Mouse (Mus musculus) CH12.LX (cell line): Measurements from ENCODE around the gene Fxyd2. TPM values are rescaled to one million over a fixed set of nuclear protein-coding genes. Genes with fewer than 3 reads are reported as not detected.

Experiments
- DNase-seq: peaks from one replicate; pipeline ENCODE4 v3.0.0-alpha.2; 2013; ENCODE audit errors: extremely low read depth
- H3K27ac ChIP-seq: 2 replicates; pipeline ENCODE4 v1.5.1; 2012; ENCODE audit warnings: low read depth, mild to moderate bottlenecking, control low read depth, moderate library complexity; ENCODE audit not compliant: insufficient read depth
- H3K27me3 ChIP-seq: replicated peaks from 2 replicates; pipeline ENCODE3; 2012; ENCODE audit warnings: inconsistent platforms
- H3K36me3 ChIP-seq, 2 experiments: replicated peaks in 1 of 2; 2 replicates each; pipeline versions ENCODE3 to v1.6.1; 2012; ENCODE audit warnings: inconsistent platforms in 1 of 2, low read length in 1 of 2, mild to moderate bottlenecking in 1 of 2, mixed read lengths in 1 of 2, moderate library complexity in 1 of 2; ENCODE audit not compliant: control insufficient read depth in 1 of 2, insufficient read depth in 1 of 2
- H3K4me1 ChIP-seq, 2 experiments: 2 replicates each; pipeline ENCODE4 v1.6.1; 2012; ENCODE audit warnings: inconsistent platforms in 1 of 2, moderate library complexity in 1 of 2; ENCODE audit not compliant: insufficient read depth in 2 of 2, control insufficient read depth in 1 of 2
- H3K4me2 ChIP-seq: 2 replicates; pipeline ENCODE4 v1.6.1; 2012; ENCODE audit warnings: low read depth, mild to moderate bottlenecking, control low read depth; ENCODE audit not compliant: poor library complexity, insufficient read depth, severe bottlenecking
- H3K4me3 ChIP-seq, 3 experiments: fragments of 150-350 bp in 1 of 3; sonication (generic) in 1 of 3; replicated peaks in 1 of 3; 2 replicates each; pipeline versions ENCODE3 to v1.5.1; 2011 to 2012; ENCODE audit warnings: low read depth in 2 of 3, low read length in 2 of 3, mild to moderate bottlenecking in 2 of 3, moderate library complexity in 2 of 3, control low read depth in 1 of 3, improper control_type of control experiment in 1 of 3, inconsistent platforms in 1 of 3, mixed read lengths in 1 of 3; ENCODE audit not compliant: poor library complexity in 1 of 3
- H3K79me2 ChIP-seq: replicated peaks from 2 replicates; pipeline ENCODE4 v1.6.1; 2012; ENCODE audit warnings: mild to moderate bottlenecking, moderate library complexity; ENCODE audit not compliant: control insufficient read depth, poor library complexity, insufficient read depth, severe bottlenecking; ENCODE audit errors: extremely low read depth
- H3K9ac ChIP-seq: 2 replicates; pipeline ENCODE4 v1.6.1; 2012; ENCODE audit warnings: low read depth, mild to moderate bottlenecking, control low read depth, moderate library complexity; ENCODE audit not compliant: insufficient read depth
- H3K9me3 ChIP-seq: replicated peaks from 2 replicates; pipeline ENCODE3; 2012; ENCODE audit warnings: low read length, inconsistent platforms, mixed read lengths
- BHLHE40 ChIP-seq: IDR thresholded peaks from 2 replicates; pipeline ENCODE4 v1.6.1; 2011; ENCODE audit warnings: mild to moderate bottlenecking, low read depth, low read length, improper control_type of control experiment
- CHD2 ChIP-seq: IDR thresholded peaks from 2 replicates; pipeline ENCODE4 v1.6.1; 2011; ENCODE audit warnings: low read length, improper control_type of control experiment
- CTCF ChIP-seq, 2 experiments: IDR thresholded peaks in 1 of 2; conservative IDR thresholded peaks in 1 of 2; 2 replicates each; pipeline ENCODE4 v1.5.1; 2011 to 2012; ENCODE audit warnings: low read depth in 2 of 2, low read length in 2 of 2, improper control_type of control experiment in 1 of 2, inconsistent platforms in 1 of 2, mild to moderate bottlenecking in 1 of 2, moderate library complexity in 1 of 2
- EP300 ChIP-seq: IDR thresholded peaks from 2 replicates; pipeline ENCODE4 v1.6.1; 2011; ENCODE audit warnings: low read length, improper control_type of control experiment
- ETS1 ChIP-seq: conservative IDR thresholded peaks from 2 replicates; pipeline ENCODE4 v1.6.1; 2012; ENCODE audit warnings: low read depth, mild to moderate bottlenecking, inconsistent platforms, low read length, improper control_type of control experiment, moderate library complexity
- HCFC1 ChIP-seq: IDR thresholded peaks from 2 replicates; pipeline ENCODE4 v1.6.1; 2012; ENCODE audit warnings: low read depth, mild to moderate bottlenecking, inconsistent platforms, low read length, improper control_type of control experiment
- IRF4 ChIP-seq: IDR thresholded peaks from 2 replicates; pipeline ENCODE4 v1.6.1; 2014; ENCODE audit warnings: low read depth, mild to moderate bottlenecking, inconsistent platforms, low read length, improper control_type of control experiment
- JUND ChIP-seq: conservative IDR thresholded peaks from 2 replicates; pipeline ENCODE4 v1.6.1; 2011; ENCODE audit warnings: low read depth, low read length, improper control_type of control experiment
- KAT2A ChIP-seq: IDR thresholded peaks from 2 replicates; pipeline ENCODE4 v1.6.1; 2012; ENCODE audit warnings: low read length, improper control_type of control experiment, inconsistent platforms; ENCODE audit not compliant: insufficient replicate concordance
- MAX ChIP-seq: IDR thresholded peaks from 2 replicates; pipeline ENCODE4 v1.6.1; 2011; ENCODE audit warnings: low read length, improper control_type of control experiment
- MEF2A ChIP-seq: IDR thresholded peaks from 2 replicates; pipeline ENCODE4 v1.6.1; 2014; ENCODE audit warnings: low read depth, mild to moderate bottlenecking, inconsistent platforms, low read length, improper control_type of control experiment, borderline replicate concordance
- MYC ChIP-seq: IDR thresholded peaks from 2 replicates; pipeline ENCODE4 v1.6.1; 2011; ENCODE audit warnings: low read depth, mild to moderate bottlenecking, improper control_type of control experiment, low read length
- NELFE ChIP-seq: IDR thresholded peaks from 2 replicates; pipeline ENCODE4 v1.6.1; 2011; ENCODE audit warnings: low read depth, low read length, improper control_type of control experiment
- NRF1 ChIP-seq: IDR thresholded peaks from 2 replicates; pipeline ENCODE4 v1.6.1; 2014; ENCODE audit warnings: low read depth, mild to moderate bottlenecking, inconsistent platforms, low read length, improper control_type of control experiment, moderate library complexity
- POLR2A ChIP-seq: IDR thresholded peaks from 2 replicates; pipeline ENCODE4 v1.6.1; 2011; ENCODE audit warnings: low read depth, mild to moderate bottlenecking, improper control_type of control experiment, low read length
- POLR2AphosphoS2 ChIP-seq: IDR thresholded peaks from 2 replicates; pipeline ENCODE4 v1.6.1; 2011; ENCODE audit warnings: low read depth, low read length, improper control_type of control experiment
- RAD21 ChIP-seq: IDR thresholded peaks from 2 replicates; pipeline ENCODE4 v1.6.1; 2011; ENCODE audit warnings: low read depth, mild to moderate bottlenecking, low read length, improper control_type of control experiment, moderate library complexity
- SMC3 ChIP-seq: IDR thresholded peaks from 2 replicates; pipeline ENCODE4 v1.6.1; 2011; ENCODE audit warnings: low read depth, low read length, improper control_type of control experiment
- TBP ChIP-seq: conservative IDR thresholded peaks from 2 replicates; pipeline ENCODE4 v1.6.1; 2011; ENCODE audit warnings: low read depth, low read length, improper control_type of control experiment
- TCF12 ChIP-seq: IDR thresholded peaks from 2 replicates; pipeline ENCODE4 v1.6.1; 2014; ENCODE audit warnings: low read depth, mild to moderate bottlenecking, inconsistent platforms, low read length, improper control_type of control experiment
- UBTF ChIP-seq: IDR thresholded peaks from 2 replicates; pipeline ENCODE4 v1.6.1; 2012; ENCODE audit warnings: low read depth, mild to moderate bottlenecking, inconsistent platforms, low read length, improper control_type of control experiment, moderate library complexity
- ZC3H11A ChIP-seq: IDR thresholded peaks from 2 replicates; pipeline ENCODE4 v1.6.1; 2012; ENCODE audit warnings: low read depth, mild to moderate bottlenecking, inconsistent platforms, low read length, improper control_type of control experiment
- dilution Hi-C: fragments of 300-500 bp; cut with MboI; formaldehyde crosslinking; loops from 2 replicates; pipeline ENCODE4 v1.14.3; 2020; ENCODE audit warnings: low sequenced_read_pairs; ENCODE audit not compliant: extremely low pct_unique_long_range_greater_than_20kb, extremely low pct_ligation_motif_present
- in situ Hi-C: fragments of 300-500 bp; cut with MboI; formaldehyde crosslinking; loops from 3 replicates; pipeline ENCODE4 v1.14.3; 2019; ENCODE audit warnings: low sequenced_read_pairs, low pct_ligation_motif_present, low pct_unique_long_range_greater_than_20kb, mixed read lengths
- polyA plus RNA-seq: library from polyadenylated mRNA; unstranded; fragments of >175 nt; gene quantifications from 2 replicates; pipeline ENCODE4 v1.2.1, GENCODE M21; 2012; ENCODE audit warnings: low read depth; ENCODE audit not compliant: insufficient read length
- total RNA-seq, 2 experiments: library from RNA; depleted of rRNA; stranded (reverse); fragments of 300-350 nt in 1 of 2; fragments of >200 nt in 1 of 2; gene quantifications; 2 replicates each; pipeline ENCODE4 v1.2.3; 2012 to 2014

Gene Fxyd2
- total and polyA plus RNA-seq, 3 experiments = not detected

GRCm38 (mm10) chr9:45415912-45416311 lies 16.4 kb downstream of the Fxyd2 start:
- Histone ChIP-seq H3K27me3 (peaks cover 4% of the 10 kb centered on the region), H3K9me3 (no peaks in the 10 kb centered on the region), H3K4me1 (peaks cover 6 to 39% of the 10 kb centered on the region in 2 experiments), H3K9ac (no peak overlapping the region), H3K36me3 (no peaks in the 10 kb centered on the region), H3K4me2 (no peak overlapping the region), H3K4me3 (no peak overlapping the region), H3K27ac (no peak overlapping the region), H3K79me2 (no peaks in the 10 kb centered on the region)
- peak; percentile 92 to 100 for TF ChIP-seq CTCF (conservative IDR thresholded peaks at IDR 0.05 in 1 of 2, IDR thresholded peaks at IDR 0.05 in 1 of 2; ENCODE audit: low read depth in 2 of 2, low read length in 2 of 2)
- no peak for TF ChIP-seq UBTF
- peak; percentile 88 for TF ChIP-seq SMC3
- peak; percentile 70 for TF ChIP-seq ZC3H11A
- no peak for TF ChIP-seq POLR2AphosphoS2
- no peak for TF ChIP-seq HCFC1
- TF ChIP-seq BHLHE40 = 0 out of 2 replicates have a peak, but pooled peaks have one; percentile 12
- peak; percentile 97 for TF ChIP-seq RAD21
- TF ChIP-seq NRF1 = 0 out of 2 replicates have a peak, but pooled peaks have one; percentile 5
- 0 out of 2 replicates have a peak, but pooled peaks have one; percentile 32 for TF ChIP-seq IRF4
- TF ChIP-seq CHD2 = no peak
- peak; percentile 51; the same call in 1 of the 2 replicates for TF ChIP-seq NELFE
- dilution Hi-C loops = no loop called here
- in situ Hi-C loops = loop anchor here (5.0 to 10.0 kb wide), 2 partner anchors 106 to 329 kb away; no protein-coding TSS in a partner anchor
- peak; percentile 49 for DNase-seq

DNA sequence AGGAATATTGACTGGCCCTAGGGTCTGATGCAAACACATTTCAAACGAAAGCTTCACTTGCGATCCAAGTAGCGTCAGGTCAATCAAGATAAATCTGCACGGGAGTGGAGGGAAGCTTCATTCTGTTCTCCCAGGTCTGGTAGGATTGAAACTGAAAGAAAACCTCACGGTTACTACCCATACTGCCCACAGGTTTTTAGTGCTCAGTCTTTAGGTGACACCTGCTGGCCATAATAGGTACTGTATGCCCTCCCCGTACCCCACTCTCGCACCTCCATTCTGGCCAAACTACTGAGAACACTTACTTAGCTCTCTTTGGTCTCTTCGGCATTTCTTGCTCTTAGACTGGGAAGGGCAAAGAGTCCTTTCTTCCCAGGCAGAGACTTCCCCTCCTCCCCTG lies 17.8 kb downstream of the Fxyd2 start:
- H3K4me2 ChIP-seq = peak overlapping the region; percentile 23
- in situ Hi-C loops = loop anchor here (5.0 to 10.0 kb wide), 2 partner anchors 105 to 328 kb away; no protein-coding TSS in a partner anchor
- TF ChIP-seq TCF12 = peak; percentile 49
- TF ChIP-seq MAX = peak; percentile 48; the same call in 1 of the 2 replicates
- TF ChIP-seq NELFE = no peak
- TF ChIP-seq MEF2A = no peak
- peak; percentile 50 for TF ChIP-seq HCFC1
- peak; percentile 86 to 97 for TF ChIP-seq CTCF (conservative IDR thresholded peaks at IDR 0.05 in 1 of 2, IDR thresholded peaks at IDR 0.05 in 1 of 2; ENCODE audit: low read depth in 2 of 2, low read length in 2 of 2)
- TF ChIP-seq MYC = peak; percentile 65; the same call in 1 of the 2 replicates
- peak; percentile 24; the same call in 1 of the 2 replicates for TF ChIP-seq JUND
- TF ChIP-seq EP300 = peak; percentile 42; the same call in 1 of the 2 replicates
- TF ChIP-seq ETS1 = peak; percentile 30; the same call in 1 of the 2 replicates
- TF ChIP-seq IRF4 = peak; percentile 87
- TF ChIP-seq ZC3H11A = peak; percentile 18; the same call in 1 of the 2 replicates
- peak; percentile 61 for TF ChIP-seq BHLHE40
- TF ChIP-seq TBP = peak; percentile 88
- TF ChIP-seq KAT2A = no peak
- TF ChIP-seq POLR2A = peak; percentile 42; the same call in 1 of the 2 replicates
- peak; percentile 78 for TF ChIP-seq SMC3
- TF ChIP-seq CHD2 = no peak
- TF ChIP-seq RAD21 = peak; percentile 73
- TF ChIP-seq, all 38 proteins: peak for 15
- Histone ChIP-seq H3K36me3 (no peaks in the 10 kb centered on the region), H3K4me3 (peak overlapping the region; percentile 36 to 53 (median 49)), H3K9ac (peak overlapping the region; percentile 10), H3K79me2 (no peaks in the 10 kb centered on the region), H3K4me1 (peaks cover 6 to 35% of the 10 kb centered on the region in 2 experiments), H3K9me3 (no peaks in the 10 kb centered on the region), H3K27ac (no peak overlapping the region), H3K27me3 (no peaks in the 10 kb centered on the region)
- peak; percentile 73 for DNase-seq
- dilution Hi-C loops = no loop called here
